Mouse (Mus musculus) small intestine, adult 2 months (tissue): ENCODE results near the gene Vamp8.

Experiments
- CTCF ChIP-seq: fragments of 200-500 bp; IDR thresholded peaks from 2 replicates; pipeline ENCODE4 v1.5.1; 2012; ENCODE audit warnings: low read depth, mild to moderate bottlenecking, control low read depth, inconsistent platforms, low read length, moderate library complexity, mixed read lengths; ENCODE audit not compliant: insufficient replicate concordance, insufficient read length; ENCODE audit errors: extremely low read depth
- POLR2A ChIP-seq: fragments of 200-500 bp; IDR thresholded peaks from 2 replicates; pipeline ENCODE4 v1.6.1; 2012; ENCODE audit warnings: low read depth, mild to moderate bottlenecking, control low read depth, inconsistent platforms, low read length, moderate library complexity

- TF ChIP-seq CTCF, result no peak
- no peak for TF ChIP-seq POLR2A
These were observed 997 bp downstream of the Vamp8 start for GRCm38 (mm10) chr6:72389471-72389940.
